Mouse (Mus musculus) erythroid progenitor cell, adult 5-6 weeks (primary cell): ENCODE data around the gene Smok3b. TPM values are rescaled to one million over a fixed set of nuclear protein-coding genes. Genes with fewer than 3 reads are reported as not detected.
A peak's percentile ranks its signal among the peaks of the same experiment; 100 is the strongest.

Experiments
- ATAC-seq: replicated peaks from 2 replicates; pipeline ENCODE4 v1.8.0; 2016; ENCODE audit warnings: moderate number of reproducible peaks, mild to moderate bottlenecking, moderate TSS enrichment, inconsistent platforms; ENCODE audit not compliant: poor library complexity, low FRiP score, severe bottlenecking
- total RNA-seq, 2 experiments: library from RNA; stranded (forward) in 1 of 2; stranded (reverse) in 1 of 2; fragments of 150-400 nt in 1 of 2; fragments of 186-747, 209-891 nt in 1 of 2; gene quantifications; 2 replicates each; pipeline versions ENCODE4 v1.2.3 to v1.2.4; 2015 to 2017; ENCODE audit warnings: low replicate concordance in 2 of 2

The Smok3b gene
- total RNA-seq, 2 experiments from 2014 or later: not detected

DNA sequence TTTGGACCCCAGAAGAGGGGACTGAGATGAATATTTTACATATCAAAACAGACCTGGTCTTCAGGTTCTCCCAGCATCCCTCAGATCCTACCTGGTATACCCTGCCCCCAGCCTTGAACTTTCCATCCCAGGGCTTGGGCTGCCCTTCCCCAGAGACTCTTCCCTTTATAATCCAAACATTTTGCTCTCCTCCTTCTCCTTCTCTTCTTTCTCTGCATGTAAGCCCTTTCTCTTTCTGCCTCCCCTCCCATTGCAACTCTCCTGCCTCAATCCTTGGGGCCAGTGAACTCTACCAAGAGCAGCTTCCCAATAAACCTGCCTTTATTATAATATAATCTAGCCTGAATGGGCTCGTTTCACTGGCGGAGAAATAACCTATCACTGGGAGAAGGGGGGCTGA, 62.7 kb downstream of the Smok3b start:
- ATAC-seq: no peak

DNA sequence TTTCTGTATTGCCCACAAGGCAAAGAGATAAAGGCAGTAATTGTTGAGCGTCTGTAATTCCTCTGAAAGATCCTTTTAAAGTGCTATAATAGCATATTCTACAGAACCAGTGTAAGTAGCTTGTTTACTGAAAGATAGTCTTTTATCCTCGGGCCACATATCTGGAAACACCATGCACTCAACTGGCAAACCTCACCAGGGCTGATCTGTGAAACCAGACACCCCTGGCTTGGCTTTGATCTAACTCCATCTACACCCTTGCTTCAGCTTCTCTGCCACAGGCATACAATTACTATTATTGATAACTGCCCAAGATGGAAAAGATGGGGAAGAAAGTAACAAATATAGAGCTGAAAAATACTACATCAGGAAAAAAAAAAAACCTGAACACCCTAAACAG, 63.3 kb downstream of the Smok3b start:
- peak; percentile 66 for ATAC-seq

DNA sequence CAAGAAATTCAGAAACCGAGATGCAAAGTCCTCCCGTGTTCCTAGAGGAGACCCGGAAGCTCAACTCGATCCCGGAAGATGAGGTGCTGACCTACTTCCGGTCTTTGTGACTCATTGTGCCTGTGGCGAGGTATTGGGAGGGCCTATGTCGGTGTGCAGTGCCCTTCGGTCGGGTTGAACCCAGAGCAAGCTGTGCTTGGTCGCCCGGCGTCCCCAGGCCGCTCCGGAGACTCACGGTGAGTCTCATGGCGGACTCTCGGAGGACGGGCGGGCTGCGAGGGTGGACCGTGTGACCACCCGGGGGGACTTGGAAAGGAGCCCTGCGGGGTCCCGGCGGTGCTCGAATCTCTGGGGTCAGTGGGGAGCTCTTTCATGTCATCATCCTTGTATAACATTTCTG, 63.8 kb downstream of the Smok3b start, which contains the start of gene Zkscan1:
TSS of gene Zkscan1 (plus strand) at position 89 of the 400 bp plus-strand sequence.
- ATAC-seq: peak; percentile 96

DNA sequence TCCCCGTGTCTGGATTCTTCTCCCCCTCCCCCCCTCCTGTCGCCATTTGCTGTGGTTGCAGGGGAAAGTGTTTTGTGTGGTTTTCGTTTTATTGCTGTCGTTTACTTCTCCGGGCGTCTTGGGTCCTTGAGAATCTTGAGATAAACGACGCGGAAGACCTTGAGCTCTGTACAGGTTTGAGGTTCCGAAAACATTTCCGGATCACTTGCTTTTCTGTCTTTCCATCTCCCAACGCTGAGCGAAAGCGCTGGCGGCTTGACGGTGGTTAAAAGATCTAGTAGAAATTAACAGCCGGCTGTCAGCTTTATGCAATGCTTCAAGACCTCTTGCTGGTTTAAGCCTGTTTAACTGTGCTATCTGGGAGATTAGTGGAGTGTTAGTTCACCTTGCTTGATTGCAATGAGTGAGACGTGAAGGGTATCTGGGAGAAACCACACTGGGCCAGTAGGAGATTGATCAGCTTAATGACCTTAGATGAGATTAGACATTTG, 64.2 kb downstream of the Smok3b start:
- ATAC-seq: peak; percentile 12; the same call in 1 of the 2 replicates

DNA sequence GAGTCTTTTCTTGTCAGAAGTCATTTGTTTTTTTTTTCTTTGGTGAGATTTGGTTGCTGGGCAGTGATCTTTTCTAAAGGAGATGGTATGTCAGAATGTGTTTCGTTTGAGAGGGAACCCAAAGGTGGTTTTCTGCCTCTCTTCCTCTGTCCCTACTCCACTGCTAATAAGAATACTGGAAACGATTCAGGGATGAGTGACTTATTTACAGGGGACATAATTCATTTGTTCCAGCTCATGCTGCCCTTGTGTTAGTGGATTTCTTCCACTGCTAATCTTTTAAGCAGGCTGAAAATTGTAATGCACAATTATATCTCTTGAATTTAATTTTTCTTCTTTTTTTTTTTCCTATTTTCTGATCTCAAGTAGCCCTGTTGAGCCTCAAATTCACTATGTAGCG, 65.6 kb downstream of the Smok3b start:
- no peak for ATAC-seq

DNA sequence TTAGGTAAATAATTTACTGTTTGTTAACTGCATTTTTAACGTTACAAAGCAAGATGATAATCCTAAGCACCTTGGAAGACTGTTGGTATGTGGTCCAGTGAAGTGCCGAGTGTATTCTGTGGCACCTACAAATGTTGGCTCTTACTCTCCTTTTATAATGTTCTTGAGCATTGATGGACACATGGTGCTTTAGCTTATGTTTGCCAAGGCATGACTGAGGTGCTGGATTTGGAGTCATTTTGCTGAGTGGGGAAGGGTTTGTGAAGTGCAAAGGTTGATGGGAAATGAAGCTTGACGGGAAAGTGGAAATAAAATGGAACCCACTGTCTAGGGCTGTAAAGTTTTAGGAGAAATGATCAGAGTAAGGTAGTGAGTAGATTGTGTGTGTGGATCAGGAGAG, 67.1 kb downstream of the Smok3b start:
- ATAC-seq: no peak

DNA sequence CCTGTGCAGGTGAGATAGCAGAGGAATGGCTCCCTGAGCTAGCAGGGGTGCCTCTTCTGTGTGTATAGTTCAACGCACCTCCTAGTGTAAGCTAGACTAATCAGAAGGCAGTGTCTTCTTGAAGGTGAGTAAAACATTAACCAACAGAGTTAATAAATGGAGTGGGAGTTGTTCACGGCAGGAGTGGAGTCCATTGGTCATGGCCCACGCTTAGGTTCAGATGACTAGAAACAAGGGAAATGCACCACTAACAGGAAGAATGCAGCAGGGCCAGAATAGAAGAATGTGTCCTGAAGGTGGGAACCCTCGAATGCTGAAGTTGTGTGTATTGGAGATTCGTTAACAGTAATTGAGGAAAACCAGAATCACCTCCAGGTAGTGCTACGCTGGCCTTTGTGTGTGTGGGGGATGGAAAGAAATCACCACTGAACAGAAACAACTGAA, 67.9 kb downstream of the Smok3b start:
- ATAC-seq: no peak

DNA sequence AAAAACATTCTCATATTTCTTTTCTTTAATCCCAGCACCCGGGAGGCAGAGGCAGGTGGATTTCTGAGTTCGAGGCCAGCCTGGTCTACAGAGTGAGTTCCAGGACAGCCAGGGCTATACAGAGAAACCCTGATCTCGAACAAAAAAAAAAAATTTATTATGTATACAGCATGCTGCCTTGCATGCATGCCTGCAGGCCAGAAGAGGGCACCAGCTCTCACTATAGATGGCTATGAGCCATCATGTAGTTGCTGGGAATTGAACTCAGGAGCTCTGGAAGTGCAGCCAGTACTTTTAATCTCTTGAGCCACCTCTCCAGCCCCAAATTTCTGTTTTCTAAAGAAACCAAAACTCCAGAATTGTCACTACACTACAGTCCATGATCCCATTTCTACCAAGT, 69.0 kb downstream of the Smok3b start:
- ATAC-seq: no peak

DNA sequence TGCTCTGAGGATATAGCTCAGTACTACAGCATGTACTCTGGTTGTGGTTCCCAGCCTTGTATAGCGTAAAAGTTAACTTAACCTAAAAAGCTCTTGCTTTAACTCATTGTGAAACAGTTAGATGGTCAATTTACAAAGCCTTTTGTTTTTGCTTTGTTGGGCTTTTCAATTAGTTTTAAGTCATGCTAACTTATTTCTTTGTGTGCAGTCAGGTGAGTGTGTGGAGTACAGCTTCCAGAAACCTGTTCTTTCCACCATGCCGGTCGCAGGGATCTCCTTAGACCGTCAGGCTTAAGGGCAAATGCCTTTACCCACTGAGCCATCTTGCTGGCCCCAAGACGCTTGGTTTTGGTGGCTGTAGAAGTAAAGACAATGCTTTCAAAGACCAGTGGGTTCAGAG, 69.5 kb downstream of the Smok3b start:
- ATAC-seq: no peak

DNA sequence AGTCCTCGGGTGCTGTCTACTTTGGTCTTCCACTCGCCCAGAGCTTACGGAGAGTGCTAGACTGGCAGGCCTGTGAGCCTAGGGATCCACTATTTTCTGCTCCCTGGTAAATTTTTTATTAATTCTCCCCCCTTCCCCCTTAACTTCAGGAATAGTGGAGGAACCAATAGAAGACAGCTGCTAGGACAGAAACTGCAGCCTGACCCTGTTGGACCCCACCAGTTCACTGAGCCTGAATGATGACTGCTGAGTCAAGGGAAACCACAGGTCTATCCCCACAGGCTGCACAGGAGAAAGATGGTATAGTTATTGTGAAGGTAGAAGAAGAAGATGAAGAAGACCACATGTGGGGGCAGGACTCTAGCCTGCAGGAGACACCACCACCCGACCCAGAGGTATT, 71.5 kb downstream of the Smok3b start:
- ATAC-seq: no peak

DNA sequence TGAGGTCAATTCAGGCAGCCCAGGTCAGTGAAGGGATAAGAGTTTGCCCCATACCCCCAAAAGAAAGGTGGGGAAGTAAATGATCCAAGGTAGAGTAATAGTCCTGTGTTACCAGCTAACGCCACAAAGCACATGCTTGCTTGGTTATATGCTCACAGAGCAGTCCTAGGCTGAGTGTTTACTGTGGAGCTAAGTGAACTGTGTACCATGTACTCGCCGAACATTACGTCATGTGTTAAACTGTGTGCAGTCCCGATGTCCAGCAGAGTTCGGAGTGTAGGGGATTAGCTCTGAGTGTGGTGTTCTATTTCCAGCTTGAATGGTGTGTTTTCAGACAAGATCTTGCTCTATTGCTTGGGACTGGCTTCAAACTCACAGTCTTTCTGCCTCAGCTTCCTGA, 73.2 kb downstream of the Smok3b start:
- ATAC-seq: no peak

Other genes starting within 250 kb of the Smok3b start
- 43.6 and 45.8 TPM in 2 replicates for gene Ppp1r35, start 242.6 kb upstream of the Smok3b start, total RNA-seq (2015; ENCODE audit: low replicate concordance)
- gene Ppp1r35, start 242.6 kb upstream of the Smok3b start, total RNA-seq (2017; ENCODE audit: low replicate concordance): 28.0 and 51.0 TPM in 2 replicates
- gene Mepce, start 233.8 kb upstream of the Smok3b start, total RNA-seq (2015; ENCODE audit: low replicate concordance): 45.4 and 50.7 TPM in 2 replicates
- gene Mepce, start 233.8 kb upstream of the Smok3b start, total RNA-seq (2017; ENCODE audit: low replicate concordance): 8.9 and 22.3 TPM in 2 replicates
- 9.7 and 15.5 TPM in 2 replicates for gene Zcwpw1, start 233.6 kb upstream of the Smok3b start, total RNA-seq (2015; ENCODE audit: low replicate concordance)
- 18.1 and 35.3 TPM in 2 replicates for gene Zcwpw1, start 233.6 kb upstream of the Smok3b start, total RNA-seq (2017; ENCODE audit: low replicate concordance)
- gene Pilra, start 185.1 kb upstream of the Smok3b start, total RNA-seq (2015; ENCODE audit: low replicate concordance): 9.2 and 35.7 TPM in 2 replicates
- 10.5 and 14.4 TPM in 2 replicates for gene Pilra, start 185.1 kb upstream of the Smok3b start, total RNA-seq (2017; ENCODE audit: low replicate concordance)
- gene Pilrb1, start 163.3 kb upstream of the Smok3b start, total RNA-seq (2015; ENCODE audit: low replicate concordance): 21.4 and 55.1 TPM in 2 replicates
- 4.1 and 15.1 TPM in 2 replicates for gene Pilrb1, start 163.3 kb upstream of the Smok3b start, total RNA-seq (2017; ENCODE audit: low replicate concordance)
- 53.2 and 56.9 TPM in 2 replicates for gene Pilrb2, start 149.6 kb upstream of the Smok3b start, total RNA-seq (2015; ENCODE audit: low replicate concordance)
- 4.0 and 17.1 TPM in 2 replicates for gene Pilrb2, start 149.6 kb upstream of the Smok3b start, total RNA-seq (2017; ENCODE audit: low replicate concordance)
- gene Cyp3a13, start 99.8 kb upstream of the Smok3b start, total RNA-seq (2015; ENCODE audit: low replicate concordance): not detected in 2 replicates
- not detected in 2 replicates for gene Cyp3a13, start 99.8 kb upstream of the Smok3b start, total RNA-seq (2017; ENCODE audit: low replicate concordance)
- not detected in 2 replicates for gene Gjc3, start 58.3 kb upstream of the Smok3b start, total RNA-seq (2015; ENCODE audit: low replicate concordance)
- not detected in 2 replicates for gene Gjc3, start 58.3 kb upstream of the Smok3b start, total RNA-seq (2017; ENCODE audit: low replicate concordance)
- gene Azgp1, start 39.9 kb upstream of the Smok3b start, total RNA-seq (2015; ENCODE audit: low replicate concordance): not detected in 2 replicates
- gene Azgp1, start 39.9 kb upstream of the Smok3b start, total RNA-seq (2017; ENCODE audit: low replicate concordance): not detected in 2 replicates
- gene Smok3a, start 168 bp upstream of the Smok3b start, total RNA-seq (2015; ENCODE audit: low replicate concordance): not detected in 2 replicates
- gene Smok3a, start 168 bp upstream of the Smok3b start, total RNA-seq (2017; ENCODE audit: low replicate concordance): not detected in 2 replicates
- not detected in 2 replicates for gene Smok3c, start 31.8 kb downstream of the Smok3b start, total RNA-seq (2015; ENCODE audit: low replicate concordance)
- gene Smok3c, start 31.8 kb downstream of the Smok3b start, total RNA-seq (2017; ENCODE audit: low replicate concordance): not detected in 2 replicates
- gene Zkscan1, start 63.7 kb downstream of the Smok3b start, total RNA-seq (2015; ENCODE audit: low replicate concordance): 12.6 and 20.5 TPM in 2 replicates
- gene Zkscan1, start 63.7 kb downstream of the Smok3b start, total RNA-seq (2017; ENCODE audit: low replicate concordance): 14.4 and 16.7 TPM in 2 replicates
- gene Zscan21, start 95.5 kb downstream of the Smok3b start, total RNA-seq (2015; ENCODE audit: low replicate concordance): 14.7 and 16.6 TPM in 2 replicates
- 5.7 and 12.6 TPM in 2 replicates for gene Zscan21, start 95.5 kb downstream of the Smok3b start, total RNA-seq (2017; ENCODE audit: low replicate concordance)
- gene Zfp113, start 134.3 kb downstream of the Smok3b start, total RNA-seq (2015; ENCODE audit: low replicate concordance): 3.4 and 8.6 TPM in 2 replicates
- 2.0 and 4.1 TPM in 2 replicates for gene Zfp113, start 134.3 kb downstream of the Smok3b start, total RNA-seq (2017; ENCODE audit: low replicate concordance)
- 34.2 and 54.1 TPM in 2 replicates for gene Cops6, start 139.6 kb downstream of the Smok3b start, total RNA-seq (2015; ENCODE audit: low replicate concordance)
- 10.1 and 22.2 TPM in 2 replicates for gene Cops6, start 139.6 kb downstream of the Smok3b start, total RNA-seq (2017; ENCODE audit: low replicate concordance)
- 9.6 and 16.2 TPM in 2 replicates for gene Ap4m1, start 150.6 kb downstream of the Smok3b start, total RNA-seq (2015; ENCODE audit: low replicate concordance)
- 18.1 and 19.4 TPM in 2 replicates for gene Ap4m1, start 150.6 kb downstream of the Smok3b start, total RNA-seq (2017; ENCODE audit: low replicate concordance)
- 218 and 223 TPM in 2 replicates for gene Mcm7, start 151.0 kb downstream of the Smok3b start, total RNA-seq (2015; ENCODE audit: low replicate concordance)
- 304 and 424 TPM in 2 replicates for gene Mcm7, start 151.0 kb downstream of the Smok3b start, total RNA-seq (2017; ENCODE audit: low replicate concordance)
- 40.4 and 42.3 TPM in 2 replicates for gene Taf6, start 166.0 kb downstream of the Smok3b start, total RNA-seq (2015; ENCODE audit: low replicate concordance)
- 21.8 and 30.3 TPM in 2 replicates for gene Taf6, start 166.0 kb downstream of the Smok3b start, total RNA-seq (2017; ENCODE audit: low replicate concordance)
- gene Cnpy4, start 166.1 kb downstream of the Smok3b start, total RNA-seq (2015; ENCODE audit: low replicate concordance): 13.0 and 23.8 TPM in 2 replicates
- 23.5 and 29.3 TPM in 2 replicates for gene Cnpy4, start 166.1 kb downstream of the Smok3b start, total RNA-seq (2017; ENCODE audit: low replicate concordance)
- gene Mblac1, start 172.9 kb downstream of the Smok3b start, total RNA-seq (2015; ENCODE audit: low replicate concordance): 0.72 TPM in 1 of 2 replicates, not detected in the other
- 0.53 and 1.4 TPM in 2 replicates for gene Mblac1, start 172.9 kb downstream of the Smok3b start, total RNA-seq (2017; ENCODE audit: low replicate concordance)
- 0.84 and 1.1 TPM in 2 replicates for gene Nxpe5, start 204.5 kb downstream of the Smok3b start, total RNA-seq (2015; ENCODE audit: low replicate concordance)
- 0.39 TPM in 1 of 2 replicates, not detected in the other for gene Nxpe5, start 204.5 kb downstream of the Smok3b start, total RNA-seq (2017; ENCODE audit: low replicate concordance)
- gene Lamtor4, start 234.1 kb downstream of the Smok3b start, total RNA-seq (2015; ENCODE audit: low replicate concordance): 22.3 and 26.4 TPM in 2 replicates
- 4.6 and 5.4 TPM in 2 replicates for gene Lamtor4, start 234.1 kb downstream of the Smok3b start, total RNA-seq (2017; ENCODE audit: low replicate concordance)
- 15.5 and 16.8 TPM in 2 replicates for gene BC037034, start 242.6 kb downstream of the Smok3b start, total RNA-seq (2015; ENCODE audit: low replicate concordance)
- 7.6 and 8.9 TPM in 2 replicates for gene BC037034, start 242.6 kb downstream of the Smok3b start, total RNA-seq (2017; ENCODE audit: low replicate concordance)